Mouse (Mus musculus) gastrocnemius, adult 2 months (tissue): ENCODE results near the gene Samd13. TPM values are rescaled to one million over a fixed set of nuclear protein-coding genes. Genes with fewer than 3 reads are reported as not detected.
A peak's percentile ranks its signal among the peaks of the same experiment; 100 is the strongest.

Experiments used
- DNase-seq: peaks from one replicate; pipeline ENCODE4 v3.0.0; 2022
- H3K27ac ChIP-seq: fragments of 200-600 bp; 2 replicates; pipeline ENCODE4 v1.8.1; 2022; ENCODE audit warnings: mild to moderate bottlenecking
- H3K4me3 ChIP-seq: fragments of 200-600 bp; 2 replicates; pipeline ENCODE4 v1.8.1; 2022; ENCODE audit warnings: mild to moderate bottlenecking, moderate library complexity
- CTCF ChIP-seq: fragments of 200-600 bp; IDR thresholded peaks from 2 replicates; pipeline ENCODE4 v1.8.1; 2022; ENCODE audit warnings: antibody characterized with exemption, mild to moderate bottlenecking, moderate library complexity
- intact Hi-C: fragments of 180-260 bp; cut with DNase I; formaldehyde crosslinking; loops from one replicate; pipeline ENCODE4 v1.15.1; 2025
- total RNA-seq, 2 experiments: library from RNA; stranded (reverse); gene quantifications; 2 replicates each; pipeline ENCODE4 v1.2.3; 2021

Samd13 gene
- total RNA-seq, 2 experiments from 2014 or later: 0.59 to 2.2 TPM

DNA sequence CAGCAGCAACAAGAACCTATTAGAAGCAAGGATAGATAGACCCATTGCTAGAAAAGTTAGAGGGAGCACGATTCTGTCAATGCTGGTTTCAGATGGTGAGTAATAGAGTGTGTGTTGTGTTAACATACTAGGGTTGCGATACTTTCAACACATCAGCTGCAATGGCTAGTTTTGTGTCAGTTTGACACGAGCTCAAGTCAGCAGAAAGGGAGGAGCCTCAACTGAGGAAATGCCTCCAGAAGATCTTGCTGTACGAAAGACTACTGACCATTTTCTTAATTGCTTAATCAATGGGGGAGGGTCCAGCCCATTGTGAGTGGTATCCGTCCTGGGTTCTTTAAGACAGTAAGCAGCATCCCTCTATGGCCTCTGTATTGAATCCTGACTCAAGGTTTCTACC is 7.2 kb upstream of the Samd13 start:
- TF ChIP-seq CTCF: no peak
- DNase-seq: no peak
- no peak overlapping the region for H3K27ac ChIP-seq
- intact Hi-C loops: no loop called here
- H3K4me3 ChIP-seq: no peak overlapping the region

DNA sequence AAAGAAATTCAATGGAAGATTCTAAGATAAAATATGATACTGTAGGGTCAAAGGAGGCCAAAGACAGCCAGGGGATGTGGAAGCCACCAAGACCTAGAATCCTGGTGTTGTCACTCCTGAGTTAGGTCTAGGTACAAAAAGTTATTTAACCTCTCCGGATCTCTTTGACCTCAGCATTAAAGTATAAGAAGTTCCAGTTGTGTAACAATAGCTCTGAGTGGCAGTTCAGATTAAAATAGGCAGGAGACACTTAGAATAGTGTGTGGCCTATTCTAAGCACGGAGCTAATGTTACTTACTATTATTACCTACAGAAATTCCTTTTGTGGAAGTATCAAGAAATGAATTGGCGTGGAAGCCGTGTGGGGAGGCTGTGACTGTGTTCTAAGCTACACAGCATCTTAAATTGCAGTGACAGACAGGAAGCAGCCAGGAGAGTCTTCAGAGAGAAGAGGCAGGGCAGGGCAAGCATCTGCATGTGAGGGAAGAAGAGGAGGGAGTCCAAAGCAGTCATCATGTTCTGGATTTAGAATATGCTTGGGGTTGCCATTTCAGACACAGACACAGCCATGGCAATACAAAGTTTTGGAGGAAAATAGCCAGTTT is 1.8 kb upstream of the Samd13 start:
- no peak for DNase-seq
- intact Hi-C loops: no loop called here
- H3K4me3 ChIP-seq: no peak overlapping the region
- no peak for TF ChIP-seq CTCF
- no peak overlapping the region; the same call in 1 of the 2 replicates for H3K27ac ChIP-seq

DNA sequence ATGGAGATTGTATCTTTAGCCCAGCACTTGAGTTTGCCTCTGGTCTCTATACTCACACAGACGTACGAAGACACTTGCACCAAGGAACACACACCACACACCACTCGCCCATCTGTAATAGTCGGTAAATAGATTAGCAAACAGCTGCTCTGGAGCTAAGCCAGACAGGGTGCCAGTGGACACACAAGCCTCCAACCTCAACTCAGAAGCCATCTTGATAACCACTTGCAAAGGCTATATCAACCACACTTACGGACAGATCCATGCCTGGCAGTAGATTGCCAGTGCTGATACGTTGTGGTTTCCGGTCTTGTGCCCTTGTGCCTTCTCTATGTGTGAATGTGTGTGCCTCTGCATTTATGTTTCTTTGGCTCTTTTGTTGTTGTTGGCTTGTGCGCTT is 1.0 kb upstream of the Samd13 start:
- intact Hi-C loops: no loop called here
- Histone ChIP-seq H3K4me3 (no peak overlapping the region), H3K27ac (peak overlapping the region; percentile 83; the same call in 1 of the 2 replicates)
- no peak for TF ChIP-seq CTCF
- no peak for DNase-seq

DNA sequence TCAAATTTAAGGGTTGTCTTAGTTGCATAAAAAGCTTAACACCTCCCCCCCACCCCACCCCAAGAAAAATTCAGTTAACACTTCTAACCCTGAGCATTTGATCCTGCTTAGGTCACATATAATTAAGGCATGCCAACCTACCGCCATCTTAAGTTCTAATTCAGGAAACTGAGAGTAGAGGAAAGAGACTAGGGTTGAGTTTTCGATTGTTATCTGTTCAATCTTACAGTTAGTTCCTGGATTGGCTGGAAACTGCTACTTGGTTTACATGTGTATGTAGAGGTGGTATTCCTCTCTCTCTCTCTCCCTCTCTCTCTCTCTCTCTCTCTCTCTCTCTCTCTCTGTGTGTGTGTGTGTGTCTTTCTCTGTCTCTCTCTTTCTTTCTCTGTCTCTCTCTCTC is 2.3 kb downstream of the Samd13 start:
- TF ChIP-seq CTCF: no peak
- intact Hi-C loops: no loop called here
- peak overlapping the region; percentile 73 for H3K4me3 ChIP-seq
- H3K27ac ChIP-seq: peak overlapping the region; percentile 85; the same call in 1 of the 2 replicates
- DNase-seq: no peak

DNA sequence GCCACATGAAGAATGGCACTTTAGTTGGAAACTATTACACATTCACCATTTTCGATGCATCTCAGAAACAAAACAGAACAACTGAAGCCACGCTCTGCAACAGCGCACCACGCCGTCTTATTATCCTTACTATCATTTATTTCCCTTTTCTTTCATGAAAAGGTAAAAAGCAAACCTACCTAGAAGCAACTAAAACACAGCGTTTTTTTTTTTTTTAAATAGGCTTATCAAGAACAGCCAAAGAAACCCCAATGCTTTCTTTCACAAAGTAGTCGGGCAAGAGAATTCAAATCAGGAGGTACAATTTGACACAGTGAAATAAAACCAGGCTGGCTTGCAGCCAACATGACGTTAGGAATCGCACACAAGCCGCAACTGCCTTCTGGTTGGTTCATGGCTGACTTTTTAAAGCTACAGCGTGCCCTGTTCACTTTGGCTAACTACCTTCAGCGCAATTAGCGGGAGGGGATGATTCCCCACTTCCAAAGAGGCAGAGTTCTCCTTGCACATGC is 3.2 kb downstream of the Samd13 start:
- Histone ChIP-seq H3K4me3 (peak overlapping the region; percentile 73), H3K27ac (peak overlapping the region; percentile 85)
- intact Hi-C loops: no loop called here
- peak; percentile 79 for DNase-seq
- no peak for TF ChIP-seq CTCF

DNA sequence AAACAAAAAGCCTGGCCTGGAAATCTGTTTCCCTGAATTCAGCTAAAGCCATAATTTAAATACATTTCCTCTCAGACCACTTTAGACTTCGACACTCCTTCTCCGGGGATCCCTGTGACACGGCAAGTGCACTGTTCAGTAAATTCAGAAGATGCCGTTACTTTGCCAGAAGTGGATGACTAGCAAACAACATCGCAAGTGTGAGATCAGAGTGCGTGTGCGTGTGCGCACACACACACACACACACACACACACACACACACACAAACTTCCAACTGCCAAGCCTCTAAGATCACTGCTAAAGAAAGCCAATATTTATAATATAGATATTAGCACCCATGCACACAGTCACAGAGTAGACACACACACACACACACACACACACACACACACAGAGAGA is 3.7 kb downstream of the Samd13 start:
- intact Hi-C loops: no loop called here
- no peak for TF ChIP-seq CTCF

DNA sequence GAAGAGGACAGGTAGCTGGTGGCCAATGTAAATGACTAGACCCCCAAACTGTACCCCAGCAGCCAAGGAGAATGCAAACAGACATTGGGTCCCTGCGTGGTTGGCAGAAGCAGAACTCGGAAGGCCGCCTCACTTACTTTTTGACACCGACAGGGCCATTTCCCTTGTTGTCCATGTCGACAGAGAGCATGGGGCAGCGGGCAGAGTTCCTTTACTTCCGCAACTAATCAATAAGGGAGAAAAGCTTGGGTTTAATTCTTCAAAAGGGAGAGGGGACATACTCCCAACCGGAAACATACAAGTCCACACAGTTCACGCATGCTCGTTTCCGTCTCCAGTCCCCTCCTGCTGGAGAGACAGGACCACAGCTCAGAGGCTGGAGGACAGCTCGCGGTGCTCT is 4.8 kb downstream of the Samd13 start:
- no peak for DNase-seq
- no peak for TF ChIP-seq CTCF
- Histone ChIP-seq H3K4me3 (no peak overlapping the region), H3K27ac (no peak overlapping the region)
- intact Hi-C loops: no loop called here

More for the DNA sequence above, 3.7 kb downstream of the Samd13 start:
- H3K4me3 ChIP-seq: peak overlapping the region; percentile 73
- no peak for DNase-seq
- peak overlapping the region; percentile 85; the same call in 1 of the 2 replicates for H3K27ac ChIP-seq

DNA sequence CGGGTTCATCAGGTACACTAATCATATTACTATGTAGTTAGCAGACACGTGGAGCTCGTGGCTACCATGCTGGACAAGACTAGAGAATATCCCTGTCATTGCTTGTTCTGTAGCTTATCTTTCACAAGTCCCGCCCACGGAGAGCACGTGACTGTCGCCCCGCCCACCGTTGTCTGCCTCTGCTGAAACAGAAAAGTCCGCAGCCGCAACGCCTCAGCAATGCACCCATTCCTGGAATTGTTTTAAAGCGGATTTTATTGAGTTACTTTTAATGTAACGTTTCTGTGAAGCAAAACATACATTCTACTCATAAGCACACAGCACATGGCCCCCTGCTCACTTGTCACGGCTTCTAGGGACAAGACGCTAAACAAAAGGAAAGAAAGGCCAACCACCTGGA is 5.7 kb downstream of the Samd13 start:
- intact Hi-C loops: no loop called here
- Histone ChIP-seq H3K4me3 (no peak overlapping the region), H3K27ac (no peak overlapping the region)
- TF ChIP-seq CTCF: no peak
- DNase-seq: no peak

DNA sequence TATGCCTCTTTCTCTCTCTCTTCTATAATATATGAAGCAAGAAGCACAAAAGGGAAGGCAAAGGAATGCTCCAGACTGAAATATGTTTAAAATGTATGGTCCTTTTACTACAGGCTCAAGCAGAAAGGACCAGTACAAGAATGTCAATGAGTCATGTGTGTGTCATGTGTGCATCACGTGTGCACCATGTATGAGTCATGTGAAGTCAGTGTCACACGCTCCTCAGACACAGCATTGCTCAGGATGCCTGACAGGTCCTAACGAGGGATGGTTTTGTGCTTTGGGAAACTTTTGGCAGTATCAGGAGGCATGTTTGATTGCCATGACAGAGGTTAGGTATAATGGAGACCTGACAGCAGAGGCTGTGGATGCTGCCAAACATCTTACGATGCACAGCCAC is 9.2 kb downstream of the Samd13 start:
- Histone ChIP-seq H3K27ac (no peak overlapping the region), H3K4me3 (no peak overlapping the region)
- no peak for TF ChIP-seq CTCF
- intact Hi-C loops: no loop called here
- DNase-seq: no peak

DNA sequence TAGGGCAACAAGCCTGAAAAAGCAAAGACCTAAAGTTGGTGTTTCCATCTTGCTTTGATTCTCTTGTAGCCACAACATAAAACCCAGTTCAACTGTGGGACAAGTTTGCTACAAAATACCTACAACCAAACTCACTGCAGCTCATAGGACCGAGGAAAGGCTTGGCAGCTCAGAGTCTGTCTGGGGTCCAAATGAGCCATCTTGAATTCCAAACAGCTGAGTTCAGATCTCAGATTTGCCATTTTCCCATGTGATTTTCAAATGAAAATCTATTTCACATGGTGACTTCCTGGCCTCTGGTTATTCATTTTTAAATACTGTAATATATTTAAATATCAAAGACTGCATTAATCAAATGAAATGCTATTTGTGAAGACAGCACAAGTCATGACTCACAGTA is 10.3 kb downstream of the Samd13 start:
- Histone ChIP-seq H3K27ac (no peak overlapping the region), H3K4me3 (no peak overlapping the region)
- intact Hi-C loops: no loop called here
- TF ChIP-seq CTCF: no peak
- no peak for DNase-seq

DNA sequence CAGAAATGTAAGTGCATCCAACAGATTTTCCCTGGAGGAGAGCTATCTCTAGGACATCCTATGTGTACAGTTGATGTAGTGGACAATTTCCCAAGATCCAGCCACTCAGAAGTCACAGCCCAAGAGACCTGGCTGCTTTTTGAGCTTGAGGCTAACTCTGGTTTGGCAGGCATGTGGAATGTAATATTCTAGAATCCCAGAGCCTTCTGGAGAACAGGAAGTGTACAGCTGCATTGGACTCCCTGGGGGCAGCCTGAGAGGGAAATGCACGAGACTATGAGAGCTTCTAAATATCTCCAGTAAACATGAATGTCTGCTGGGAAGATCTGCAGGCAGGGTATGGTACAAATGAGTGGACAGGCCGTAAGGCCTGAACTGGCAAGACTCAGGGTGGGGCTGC is 14.3 kb downstream of the Samd13 start:
- no peak for TF ChIP-seq CTCF
- peak overlapping the region; percentile 46; the same call in 1 of the 2 replicates for H3K27ac ChIP-seq
- peak; percentile 44 for DNase-seq
- H3K4me3 ChIP-seq: no peak overlapping the region
- intact Hi-C loops: no loop called here

DNA sequence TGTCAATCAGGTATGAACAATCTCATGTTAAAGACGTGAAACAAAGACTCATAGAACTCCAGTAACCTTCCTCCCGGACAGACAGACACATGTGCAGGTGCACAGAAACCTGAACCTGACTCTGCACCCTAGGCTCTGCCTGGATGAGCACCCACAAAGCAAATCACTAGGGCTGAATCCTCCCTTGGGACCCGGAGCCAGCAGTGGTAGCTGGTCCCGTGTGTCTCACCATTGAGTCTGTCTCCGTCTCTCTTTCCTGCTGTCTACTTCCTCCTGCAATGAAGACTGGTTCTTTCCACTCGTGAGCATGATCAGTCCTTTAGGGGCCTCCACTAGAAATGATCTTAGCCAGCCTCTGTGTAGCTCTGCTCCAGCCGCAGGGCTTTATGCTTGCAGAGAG is 23.5 kb downstream of the Samd13 start:
- no peak for TF ChIP-seq CTCF
- DNase-seq: no peak
- Histone ChIP-seq H3K27ac (no peak overlapping the region), H3K4me3 (no peak overlapping the region)
- intact Hi-C loops: no loop called here

DNA sequence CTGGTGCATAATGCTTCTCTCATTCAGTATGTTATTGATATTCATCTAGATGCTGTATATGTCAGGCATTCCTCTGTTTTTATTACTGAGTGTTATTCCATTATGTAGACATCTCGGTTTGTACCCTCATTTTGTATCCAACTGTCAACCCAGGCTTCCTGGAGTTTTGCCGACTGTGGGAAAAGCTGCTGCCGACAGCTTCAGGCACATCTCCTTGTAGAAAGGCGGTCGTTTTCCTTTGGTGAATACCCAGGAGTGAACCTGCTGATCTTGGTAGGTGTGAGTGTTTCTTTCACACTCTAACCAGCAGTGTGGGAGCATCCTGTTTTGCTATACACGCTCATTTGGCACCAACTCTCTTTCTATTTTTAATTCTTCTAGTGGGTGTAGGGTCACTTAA is 24.4 kb downstream of the Samd13 start:
- TF ChIP-seq CTCF: no peak
- no peak for DNase-seq

DNA sequence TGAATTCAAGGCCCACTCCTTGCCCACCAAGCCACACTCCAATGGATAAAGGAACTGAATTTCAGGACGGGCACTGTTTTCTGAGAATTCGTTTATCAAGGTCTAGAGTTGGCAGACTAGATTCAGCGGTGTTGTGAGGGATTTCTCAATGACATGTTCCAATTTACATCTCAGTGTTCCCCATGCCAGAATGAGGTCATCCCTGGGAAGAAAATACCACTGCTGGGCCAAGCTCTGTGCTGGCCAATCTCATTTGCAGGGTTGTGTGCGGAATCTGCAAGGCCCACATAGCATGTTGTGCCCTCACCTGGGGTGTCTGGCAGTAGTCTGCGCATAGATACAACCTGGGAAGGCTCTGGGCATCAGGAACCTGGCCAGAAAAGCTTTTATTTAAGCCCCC is 26.1 kb downstream of the Samd13 start:
- DNase-seq: no peak
- intact Hi-C loops: no loop called here
- no peak overlapping the region for H3K4me3 ChIP-seq
- H3K27ac ChIP-seq: no peak overlapping the region
- TF ChIP-seq CTCF: no peak

More for the DNA sequence above, 24.4 kb downstream of the Samd13 start:
- intact Hi-C loops: no loop called here
- Histone ChIP-seq H3K4me3 (no peak overlapping the region), H3K27ac (no peak overlapping the region)
